Mouse (Mus musculus): ENCODE results near the gene Dlx6. TPM values are rescaled to one million over a fixed set of nuclear protein-coding genes. Genes with fewer than 3 reads are reported as not detected.

Gene Dlx6
- total RNA-seq, 1 experiment from 2014 or later: not detected

DNA sequence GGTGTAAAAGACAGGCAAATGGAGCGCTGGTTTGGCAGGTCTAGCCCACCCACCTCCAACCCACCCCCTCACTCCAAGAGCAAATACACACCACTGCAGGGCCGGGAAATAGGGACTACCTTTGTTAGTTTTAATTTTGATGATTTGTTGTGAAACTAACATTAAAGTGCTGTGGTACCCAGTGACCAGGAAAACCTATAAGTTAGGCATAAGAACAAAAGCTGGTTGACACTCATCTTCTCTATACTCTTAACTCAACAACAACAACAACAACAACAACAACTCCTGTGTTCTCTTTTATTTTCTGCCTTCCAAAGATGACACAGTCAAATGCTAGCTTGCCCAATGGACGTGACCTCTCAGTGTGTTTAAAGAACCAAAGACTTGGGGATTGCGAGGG lies 6.3 kb upstream of the Dlx6 start:
- no peak for ATAC-seq (replicated peaks in 1 of 2; ENCODE audit: insufficient read depth in 1 of 2, low FRiP score in 2 of 2, low TSS enrichment in 1 of 2, low read depth in 1 of 2, poor library complexity in 2 of 2, severe bottlenecking in 2 of 2)

DNA sequence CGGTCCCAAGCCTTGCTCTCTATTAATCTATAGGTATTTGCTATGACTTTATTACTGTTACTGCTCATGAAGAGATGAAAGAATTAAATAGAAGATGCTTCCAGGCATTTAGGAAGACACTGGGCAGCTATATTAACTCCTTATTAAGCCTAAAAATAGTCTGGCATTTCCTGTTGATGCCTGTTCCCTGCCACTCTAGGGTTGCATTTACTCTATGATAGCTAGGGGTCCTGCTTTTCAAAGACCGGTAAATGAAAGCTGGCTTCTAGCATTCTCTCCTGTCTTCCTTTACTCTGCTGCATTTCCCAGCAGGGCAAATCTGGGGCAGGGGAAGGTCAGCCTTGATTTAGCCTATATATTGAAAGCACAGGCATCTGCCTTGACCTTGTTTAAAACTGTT lies 5.4 kb upstream of the Dlx6 start:
- no peak for ATAC-seq (replicated peaks in 1 of 2; ENCODE audit: insufficient read depth in 1 of 2, low FRiP score in 2 of 2, low TSS enrichment in 1 of 2, low read depth in 1 of 2, poor library complexity in 2 of 2, severe bottlenecking in 2 of 2)

GRCm38 (mm10) chr6:6858571-6858970 lies 4.6 kb upstream of the Dlx6 start:
- ATAC-seq (replicated peaks in 1 of 2; ENCODE audit: insufficient read depth in 1 of 2, low FRiP score in 2 of 2, low TSS enrichment in 1 of 2, low read depth in 1 of 2, poor library complexity in 2 of 2, severe bottlenecking in 2 of 2): no peak

DNA sequence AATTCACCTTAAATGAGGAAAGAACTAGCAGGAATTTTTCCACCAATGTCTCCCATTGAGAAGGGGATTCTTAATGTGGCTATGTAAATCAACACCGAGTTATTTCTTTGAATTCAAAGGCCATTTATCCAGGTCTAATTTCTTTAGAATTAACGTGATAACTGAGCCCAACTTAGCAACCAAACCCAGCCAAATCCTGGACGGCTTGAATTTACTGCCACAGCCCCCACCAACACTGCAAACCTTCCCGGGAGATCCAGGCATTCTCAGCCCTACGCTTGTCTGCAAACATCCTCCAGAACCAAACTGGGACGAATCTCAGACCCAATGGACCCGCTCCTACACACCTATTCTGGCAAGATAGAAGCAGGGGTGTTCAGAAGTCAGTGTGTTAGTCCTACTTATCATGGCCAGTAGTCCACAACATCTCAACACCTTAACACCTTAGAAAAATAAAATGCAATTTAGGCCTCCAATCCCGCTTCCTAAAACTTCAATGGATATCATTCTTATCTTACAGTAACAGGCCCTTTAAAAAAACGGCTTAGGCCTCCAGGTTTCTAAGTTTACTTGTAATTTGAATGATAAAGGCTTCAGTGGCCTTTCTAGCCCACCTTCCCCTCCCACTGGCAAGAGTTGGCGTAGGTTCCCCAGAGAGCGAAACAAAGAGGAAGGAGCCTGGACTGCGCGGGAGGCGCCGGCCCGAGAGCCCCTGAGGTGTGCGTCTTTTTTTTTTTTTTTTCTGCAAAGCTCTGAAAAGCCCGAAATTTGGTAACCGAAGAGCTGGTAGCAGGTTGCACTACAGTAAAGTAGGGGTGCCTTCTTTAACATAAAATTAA lies 3.8 kb upstream of the Dlx6 start:
- ATAC-seq (replicated peaks in 1 of 2; ENCODE audit: insufficient read depth in 1 of 2, low FRiP score in 2 of 2, low TSS enrichment in 1 of 2, low read depth in 1 of 2, poor library complexity in 2 of 2, severe bottlenecking in 2 of 2): peak; percentile 19 to 54; a peak in 1 of 4 replicates

DNA sequence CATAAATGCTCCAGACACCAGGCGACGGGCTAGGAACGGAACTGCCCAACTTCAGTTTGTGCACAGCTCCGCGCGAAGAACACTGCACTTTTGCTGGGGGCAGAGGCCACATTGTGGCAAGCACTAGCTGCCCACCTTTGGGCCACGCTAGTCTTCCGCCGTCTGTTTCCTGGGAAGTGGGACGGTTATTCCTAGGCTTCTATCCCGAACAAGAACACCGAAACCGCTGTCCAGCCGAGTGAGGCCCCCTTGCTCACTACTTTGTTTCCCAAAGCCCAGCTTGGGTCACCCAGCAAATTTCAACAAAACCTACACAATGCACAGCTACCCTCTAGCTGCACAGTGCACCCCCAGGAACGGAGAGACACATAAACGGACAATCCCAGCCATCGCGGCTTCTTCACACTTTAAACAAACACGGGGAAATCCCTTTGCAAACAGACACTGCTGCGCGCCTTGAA lies 3.2 kb upstream of the Dlx6 start:
- ATAC-seq (replicated peaks in 1 of 2; ENCODE audit: insufficient read depth in 1 of 2, low FRiP score in 2 of 2, low TSS enrichment in 1 of 2, low read depth in 1 of 2, poor library complexity in 2 of 2, severe bottlenecking in 2 of 2): no peak

GRCm38 (mm10) chr6:6860411-6861085 lies 2.6 kb upstream of the Dlx6 start:
- peak; percentile 17 to 38; a peak in 3 of 4 replicates for ATAC-seq (replicated peaks in 1 of 2; ENCODE audit: insufficient read depth in 1 of 2, low FRiP score in 2 of 2, low TSS enrichment in 1 of 2, low read depth in 1 of 2, poor library complexity in 2 of 2, severe bottlenecking in 2 of 2)

DNA sequence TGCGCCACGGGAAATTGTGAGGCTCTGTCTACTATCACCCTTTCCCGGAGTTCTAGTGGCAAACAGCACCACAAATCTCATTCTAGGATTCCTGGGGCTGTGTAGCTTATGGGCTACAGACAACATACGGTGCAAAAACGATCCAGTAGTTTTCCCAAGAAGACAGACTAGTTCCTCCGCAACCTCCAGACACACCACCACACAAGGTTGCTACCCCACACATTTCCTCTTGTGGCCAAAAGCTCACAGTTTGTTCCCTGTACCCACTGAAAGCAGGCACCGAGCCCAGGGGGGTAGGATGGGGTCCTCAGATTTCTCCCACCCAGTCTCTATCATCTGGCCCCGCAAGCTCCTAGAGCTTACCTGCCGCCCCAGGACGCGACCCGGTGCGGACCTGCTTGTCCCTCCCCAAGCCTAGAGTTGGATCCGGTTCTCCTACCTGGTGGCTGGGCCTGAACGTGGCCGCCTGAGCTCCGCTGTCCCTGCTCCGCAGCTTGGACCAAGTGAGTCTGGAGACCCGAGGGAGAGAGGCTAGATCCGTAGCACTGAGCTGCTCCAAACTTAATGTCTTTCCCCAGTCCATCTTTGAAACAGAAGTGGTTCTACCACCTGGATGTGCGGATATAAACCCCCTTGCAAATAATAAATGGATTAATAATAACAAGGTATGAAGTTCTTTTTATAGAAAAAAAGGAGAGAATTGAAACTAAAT lies 1.9 kb upstream of the Dlx6 start:
- ATAC-seq (replicated peaks in 1 of 2; ENCODE audit: insufficient read depth in 1 of 2, low FRiP score in 2 of 2, low TSS enrichment in 1 of 2, low read depth in 1 of 2, poor library complexity in 2 of 2, severe bottlenecking in 2 of 2): no peak

DNA sequence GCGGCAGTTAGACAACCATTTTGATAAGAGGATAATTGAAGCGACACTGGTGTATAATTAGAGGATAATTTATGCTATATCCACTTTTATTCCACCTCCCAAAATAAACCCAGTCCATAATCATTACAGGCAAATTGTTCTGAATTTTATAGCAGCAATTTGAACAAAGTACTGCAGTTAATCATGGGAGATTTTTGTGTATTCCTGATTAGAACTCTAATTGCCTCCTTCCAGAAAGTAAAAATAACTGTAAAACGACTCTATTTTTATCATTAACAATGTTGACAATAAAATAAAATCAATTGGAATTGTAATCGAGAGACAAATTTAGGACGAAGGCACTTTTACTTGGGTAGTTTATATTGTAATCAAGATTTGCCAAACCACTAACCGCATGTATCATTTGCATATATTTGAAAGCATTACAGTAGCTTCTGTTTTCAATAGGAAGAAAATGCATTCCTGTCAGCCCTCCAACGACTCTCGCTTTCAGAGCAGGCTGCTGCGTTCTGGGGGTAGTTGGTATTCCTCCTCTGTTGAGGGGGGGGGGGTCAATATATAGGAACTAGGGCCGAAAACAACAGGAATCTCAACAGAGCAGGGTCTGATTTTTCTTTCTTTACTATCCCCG lies 1.2 kb upstream of the Dlx6 start:
- no peak for ATAC-seq (replicated peaks in 1 of 2; ENCODE audit: insufficient read depth in 1 of 2, low FRiP score in 2 of 2, low TSS enrichment in 1 of 2, low read depth in 1 of 2, poor library complexity in 2 of 2, severe bottlenecking in 2 of 2)

- 0 out of 4 replicates have a peak, but pooled peaks of 1 of the 2 experiments have one; percentile 20 for ATAC-seq (replicated peaks in 1 of 2; ENCODE audit: insufficient read depth in 1 of 2, low FRiP score in 2 of 2, low TSS enrichment in 1 of 2, low read depth in 1 of 2, poor library complexity in 2 of 2, severe bottlenecking in 2 of 2)
These were observed 523 bp upstream of the Dlx6 start for GRCm38 (mm10) chr6:6862611-6863010.

DNA sequence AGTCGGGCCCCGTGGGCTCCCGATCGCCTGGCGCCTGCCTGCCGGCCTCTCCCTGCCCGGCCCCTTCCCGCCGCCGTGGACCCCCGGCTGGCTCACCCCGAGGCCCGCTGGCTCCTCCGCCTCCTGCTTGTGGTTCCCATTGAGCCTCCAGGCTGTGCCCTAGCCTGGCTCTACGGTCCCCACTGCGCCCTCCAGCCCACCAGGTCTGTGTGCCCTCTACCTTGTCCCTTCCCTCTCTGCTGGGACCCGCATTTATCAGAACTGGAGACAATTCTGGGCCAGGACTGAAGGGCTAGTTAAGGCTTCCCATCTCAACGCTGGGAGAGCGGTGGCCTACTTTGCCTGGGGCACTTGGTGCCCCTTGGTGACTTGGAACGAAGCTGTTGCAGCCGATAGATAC lies 821 bp downstream of the Dlx6 start:
- no peak for ATAC-seq (replicated peaks in 1 of 2; ENCODE audit: insufficient read depth in 1 of 2, low FRiP score in 2 of 2, low TSS enrichment in 1 of 2, low read depth in 1 of 2, poor library complexity in 2 of 2, severe bottlenecking in 2 of 2)

DNA sequence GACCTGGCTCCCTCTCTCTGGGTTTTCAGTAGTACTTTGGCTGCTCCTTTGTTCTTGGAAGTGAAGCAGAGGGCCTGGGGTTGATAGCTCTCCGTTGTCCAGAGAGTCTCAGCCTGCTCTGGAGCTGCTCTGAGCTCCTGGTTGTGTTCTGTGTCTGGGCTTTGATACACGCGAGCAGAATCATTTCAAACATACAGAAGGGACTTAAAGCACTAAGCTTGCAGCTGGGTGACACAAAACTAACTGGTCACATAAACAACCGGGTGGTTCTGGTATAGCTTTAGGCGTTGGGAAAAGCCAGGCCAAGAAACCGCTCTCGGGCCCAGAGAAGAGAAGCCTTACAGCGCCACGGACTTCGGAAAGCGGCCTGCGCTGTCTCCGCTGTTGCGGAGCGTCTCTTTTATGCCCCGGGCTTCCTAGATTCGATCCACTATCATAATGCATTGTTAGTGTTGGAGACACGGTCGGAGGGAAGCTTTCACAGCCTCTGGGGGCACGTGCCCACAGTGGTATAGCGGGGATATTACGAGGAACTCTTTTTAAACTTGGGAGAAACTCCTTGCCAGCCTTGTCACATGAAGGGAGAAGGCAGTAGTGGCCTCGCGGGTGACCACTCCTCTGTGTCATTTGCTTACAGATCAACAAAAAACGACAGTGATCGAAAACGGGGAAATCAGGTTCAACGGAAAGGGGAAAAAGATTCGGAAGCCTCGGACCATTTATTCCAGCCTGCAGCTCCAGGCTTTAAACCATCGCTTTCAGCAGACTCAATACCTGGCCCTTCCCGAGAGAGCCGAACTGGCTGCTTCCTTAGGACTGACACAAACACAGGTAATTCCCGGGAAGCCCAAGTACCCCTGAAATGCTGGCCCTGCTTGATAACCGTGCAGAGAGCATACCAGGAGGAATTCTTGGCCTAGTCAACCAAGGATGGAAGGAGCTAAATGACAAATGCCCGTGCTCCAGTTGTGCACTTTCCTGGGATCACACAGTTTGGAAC lies 1.6 kb downstream of the Dlx6 start:
- ATAC-seq (replicated peaks in 1 of 2; ENCODE audit: insufficient read depth in 1 of 2, low FRiP score in 2 of 2, low TSS enrichment in 1 of 2, low read depth in 1 of 2, poor library complexity in 2 of 2, severe bottlenecking in 2 of 2): no peak

GRCm38 (mm10) chr6:6867031-6867430 lies 3.9 kb downstream of the Dlx6 start:
- ATAC-seq (replicated peaks in 1 of 2; ENCODE audit: insufficient read depth in 1 of 2, low FRiP score in 2 of 2, low TSS enrichment in 1 of 2, low read depth in 1 of 2, poor library complexity in 2 of 2, severe bottlenecking in 2 of 2): no peak

GRCm38 (mm10) chr6:6869041-6869685 lies 6.0 kb downstream of the Dlx6 start:
- ATAC-seq (replicated peaks in 1 of 2; ENCODE audit: insufficient read depth in 1 of 2, low FRiP score in 2 of 2, low TSS enrichment in 1 of 2, low read depth in 1 of 2, poor library complexity in 2 of 2, severe bottlenecking in 2 of 2): no peak

DNA sequence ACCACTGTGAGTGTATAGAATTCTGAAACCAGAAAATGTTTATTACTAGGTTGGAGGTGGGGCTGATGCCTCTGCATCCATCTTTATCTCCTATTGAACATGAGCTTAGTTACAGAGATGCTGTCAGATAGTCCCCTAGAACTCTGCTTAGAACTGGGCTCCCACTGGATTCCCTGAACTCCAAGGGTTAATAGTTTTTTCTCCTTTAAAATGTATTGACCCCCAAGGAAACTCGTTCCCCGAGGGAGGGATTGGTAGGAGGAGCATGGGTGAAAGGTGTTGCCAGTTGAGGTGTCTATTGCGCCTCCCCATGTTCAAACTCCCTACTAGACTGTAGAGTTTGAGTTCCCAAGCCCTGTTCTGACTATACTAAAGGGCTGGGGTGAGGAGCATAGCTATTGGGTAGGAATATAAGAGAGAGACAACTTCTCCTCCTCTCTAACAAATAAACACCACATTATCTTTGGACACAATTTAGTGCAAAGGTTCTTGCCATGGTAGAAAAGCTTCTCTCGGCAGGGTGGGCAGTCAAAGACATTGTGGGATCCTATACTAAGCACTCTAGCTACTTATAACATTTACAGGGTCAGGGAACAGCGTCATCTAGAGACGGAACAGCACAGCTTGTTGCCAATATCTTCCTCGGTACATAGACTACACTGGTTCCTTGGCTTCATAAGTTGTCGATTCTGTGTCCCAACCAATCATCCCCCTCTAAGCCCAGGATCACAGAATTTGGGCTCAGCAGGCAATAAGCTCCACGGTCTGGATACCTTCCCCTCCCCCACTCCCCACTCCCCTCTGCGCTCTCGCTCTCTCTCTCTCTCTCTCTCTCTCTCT lies 7.0 kb downstream of the Dlx6 start:
- no peak for ATAC-seq (replicated peaks in 1 of 2; ENCODE audit: insufficient read depth in 1 of 2, low FRiP score in 2 of 2, low TSS enrichment in 1 of 2, low read depth in 1 of 2, poor library complexity in 2 of 2, severe bottlenecking in 2 of 2)

DNA sequence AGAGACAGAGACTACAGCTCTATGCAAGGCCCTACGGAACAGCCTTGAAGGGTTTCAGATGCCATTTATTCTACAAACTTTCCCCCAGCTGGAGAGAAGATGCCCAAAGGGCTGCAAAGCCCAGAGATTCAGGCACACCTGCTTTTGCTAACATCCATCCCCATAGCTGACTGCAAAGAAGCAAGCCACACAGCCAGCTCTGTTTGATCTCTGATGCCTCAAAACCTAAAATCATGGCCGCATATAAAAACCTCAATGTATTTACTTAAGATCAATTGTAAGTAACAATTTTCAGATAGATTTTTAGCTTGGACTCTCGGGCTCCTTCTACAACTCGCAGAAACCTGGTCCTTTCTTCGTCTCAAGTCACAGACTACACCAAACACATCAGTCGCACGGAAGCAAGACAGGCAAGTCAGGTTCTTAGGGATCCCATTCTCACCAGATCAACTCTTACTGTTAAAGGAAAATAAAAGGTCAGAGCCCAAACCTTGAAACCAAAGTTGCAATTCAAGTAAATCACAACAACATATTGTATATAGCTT lies 7.8 kb downstream of the Dlx6 start:
- ATAC-seq (replicated peaks in 1 of 2; ENCODE audit: insufficient read depth in 1 of 2, low FRiP score in 2 of 2, low TSS enrichment in 1 of 2, low read depth in 1 of 2, poor library complexity in 2 of 2, severe bottlenecking in 2 of 2): no peak
